Mouse (Mus musculus): Measurements from ENCODE around the gene Gpr179. TPM values are rescaled to one million over a fixed set of nuclear protein-coding genes. Genes with fewer than 3 reads are reported as not detected.
"Not testable (repeated sequence)": the region's sequence is repeated elsewhere in the genome, so short reads cannot be mapped to it uniquely, and the experiment has no call there.

Gene Gpr179
- total RNA-seq, 1 experiment from 2014 or later, result 3.3 TPM

DNA sequence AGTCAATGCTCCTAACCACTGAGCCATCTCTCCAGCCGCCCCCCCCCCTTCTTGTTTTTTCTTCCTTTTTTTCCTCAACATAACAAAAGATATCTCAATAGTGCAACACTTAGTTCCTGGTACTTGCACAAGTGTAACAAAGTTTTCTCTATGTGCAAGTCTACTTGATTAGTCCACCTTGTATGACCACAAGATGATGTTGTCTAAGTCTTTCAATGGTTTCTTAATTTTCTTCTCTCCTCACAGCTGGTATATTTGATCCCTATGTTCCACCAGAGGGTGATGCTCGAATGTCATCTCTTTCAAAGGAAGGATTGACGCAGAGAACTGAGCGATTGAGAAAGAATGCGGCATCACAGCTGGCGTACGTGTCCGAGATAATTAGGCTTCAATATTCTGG lies 30.7 kb downstream of the Gpr179 start:
- DNase-seq, result no peak

DNA sequence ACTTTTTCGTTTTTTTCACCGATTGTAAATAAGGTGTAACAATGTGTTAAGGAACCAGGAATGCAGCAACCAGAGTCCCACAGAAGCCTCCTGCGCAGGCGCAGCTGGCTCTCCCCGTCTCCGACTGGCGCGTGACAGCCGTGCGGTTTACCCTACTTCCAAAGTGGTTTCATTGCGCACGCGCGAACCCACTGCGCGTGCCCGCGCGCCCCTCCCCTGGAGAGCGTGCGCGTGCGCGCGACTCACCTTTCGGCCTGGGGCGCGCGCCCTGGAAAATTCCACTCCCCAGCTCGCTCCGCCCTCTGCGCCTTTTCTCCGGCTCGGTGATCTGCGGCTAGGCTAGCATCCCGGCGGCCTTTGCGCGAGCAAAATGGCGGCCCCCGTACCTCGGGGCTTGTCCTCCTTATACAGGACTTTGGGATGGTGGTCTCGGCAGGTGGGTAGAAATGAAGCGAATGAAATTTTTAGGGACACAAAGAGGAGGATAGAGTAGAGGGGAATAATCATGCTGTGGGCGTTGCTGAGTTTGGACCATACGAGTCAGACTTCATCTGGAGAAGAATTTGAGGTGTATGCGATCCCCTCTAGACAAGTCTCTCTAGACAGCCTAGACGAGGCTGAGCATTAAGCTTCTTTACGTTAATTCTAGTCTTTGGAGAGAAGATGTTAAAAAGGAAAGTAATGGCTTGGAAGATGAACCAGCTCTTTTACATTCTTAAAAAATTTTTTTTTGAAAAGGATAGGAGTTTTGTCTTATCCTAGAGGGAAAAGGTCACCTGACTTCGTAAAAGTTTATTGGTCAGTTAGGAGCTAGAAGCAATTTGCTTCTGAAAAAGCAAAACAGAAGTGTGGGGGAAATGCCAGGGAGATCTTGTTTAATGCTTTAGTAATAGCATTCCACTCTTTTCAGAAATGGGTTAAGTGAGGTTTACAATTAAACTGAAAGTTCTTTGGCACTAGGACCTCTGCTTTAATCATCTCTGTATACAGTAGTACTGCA lies 36.1 kb downstream of the Gpr179 start, which contains the start of gene Mrpl45:
Mrpl45 (plus strand) TSS at position 213 of the 1,000 bp plus-strand sequence.
- peak; percentile 99 for DNase-seq

DNA sequence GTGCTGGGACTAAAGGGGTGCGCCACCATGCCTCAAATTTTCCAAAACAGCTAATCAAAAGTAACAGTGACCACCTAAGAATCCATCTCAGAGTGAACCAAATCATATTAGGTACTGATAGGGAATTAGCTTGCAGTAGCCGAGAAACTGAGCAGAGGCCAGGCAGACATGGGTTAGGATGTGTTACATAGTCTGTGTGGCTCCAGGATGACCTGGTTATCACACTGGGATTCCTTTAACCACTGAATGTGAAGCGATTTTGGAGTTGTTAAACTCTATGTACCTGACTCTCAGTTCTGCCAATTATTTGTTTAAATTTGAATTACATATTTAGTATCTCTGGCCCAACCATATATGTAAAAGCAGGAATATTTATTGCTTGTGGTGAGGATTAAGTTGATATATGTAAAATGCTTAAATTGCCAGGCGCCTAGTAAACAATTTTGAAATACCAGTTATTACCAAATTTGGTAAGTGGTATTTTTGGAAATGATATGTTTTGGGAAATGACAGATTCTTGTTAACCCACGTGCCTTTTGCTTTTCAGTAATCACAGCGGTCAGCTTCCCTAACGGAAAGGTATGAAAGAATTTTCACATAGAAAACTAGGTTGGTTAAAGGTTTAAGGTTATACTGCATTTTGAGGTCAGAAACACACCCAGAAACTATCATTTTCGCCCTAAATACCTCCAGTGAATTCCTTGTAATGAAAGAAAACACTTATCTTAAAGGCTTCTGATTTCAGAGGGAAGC lies 37.0 kb downstream of the Gpr179 start:
- no peak for DNase-seq

DNA sequence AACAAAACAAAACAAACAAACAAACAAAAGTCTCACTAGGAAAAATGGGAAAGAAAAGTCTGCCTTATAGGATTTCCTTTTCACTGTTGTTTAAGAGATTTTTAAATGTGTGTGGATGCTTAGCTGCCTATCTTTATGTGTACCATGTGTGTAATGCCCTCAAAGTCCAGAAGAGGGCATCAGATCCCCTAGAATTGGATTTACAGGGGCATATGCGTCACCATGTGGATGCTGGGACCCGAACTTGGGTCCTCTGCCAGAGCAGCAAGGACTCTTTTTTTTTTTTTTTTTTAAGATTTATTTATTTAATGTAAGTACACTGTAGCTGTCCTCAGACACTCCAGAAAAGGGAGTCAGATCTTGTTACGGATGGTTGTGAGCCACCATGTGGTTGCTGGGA lies 37.8 kb downstream of the Gpr179 start:
- peak; percentile 29 for DNase-seq

DNA sequence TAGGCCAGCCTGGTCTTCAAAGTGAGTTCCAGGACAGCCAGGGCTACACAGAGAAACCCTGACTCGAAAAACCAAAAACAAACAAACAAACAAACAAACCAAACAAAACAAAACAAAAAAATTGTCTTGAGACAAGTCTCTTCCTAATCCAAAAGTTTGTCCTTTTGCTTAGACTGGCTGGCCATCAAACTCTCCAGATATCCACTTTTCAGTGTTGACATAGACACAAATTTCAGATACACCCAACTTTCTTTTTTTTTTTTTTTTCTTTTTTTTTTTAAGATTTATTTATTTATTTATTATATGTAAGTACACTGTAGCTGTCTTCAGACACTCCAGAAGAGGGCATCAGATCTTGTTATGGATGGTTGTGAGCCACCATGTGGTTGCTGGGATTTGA lies 39.0 kb downstream of the Gpr179 start:
- DNase-seq, result not testable (repeated sequence)

DNA sequence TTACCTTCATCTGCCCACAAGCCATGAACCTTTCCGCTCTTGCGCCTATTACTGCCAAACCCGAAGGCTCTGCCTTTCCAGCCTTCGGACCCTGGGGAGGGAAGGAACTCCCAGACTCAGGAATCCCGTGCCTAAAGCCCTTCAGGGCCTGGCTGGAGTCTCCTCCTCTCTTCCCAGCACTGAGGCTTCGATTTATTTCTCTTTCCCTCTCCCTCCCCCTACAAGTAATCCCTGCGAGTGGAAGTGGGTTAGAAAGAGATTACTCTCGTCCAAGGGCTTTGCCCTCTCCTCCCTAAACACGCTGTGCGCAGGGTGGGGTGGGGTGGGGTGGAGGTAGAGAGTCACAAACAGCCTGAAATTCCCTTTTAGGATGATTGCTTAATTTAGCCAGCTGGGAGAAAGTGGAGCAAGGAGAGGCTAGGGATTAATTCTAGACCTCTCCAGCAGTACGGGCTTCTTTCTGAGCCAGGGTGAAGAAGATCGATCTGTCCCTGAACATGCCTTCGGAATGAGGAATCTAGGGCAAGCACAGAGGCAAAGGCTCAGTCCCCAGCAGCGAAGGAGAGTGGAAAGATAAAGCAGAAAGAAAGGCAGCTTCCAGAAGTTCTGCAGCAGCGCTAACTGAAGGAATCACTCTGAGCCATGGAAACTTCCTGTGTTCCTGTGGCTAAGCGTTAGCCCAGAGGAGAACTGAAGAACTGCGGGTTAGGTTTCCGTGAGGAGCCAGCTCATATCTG lies 40.8 kb downstream of the Gpr179 start:
- peak; percentile 33 for DNase-seq

DNA sequence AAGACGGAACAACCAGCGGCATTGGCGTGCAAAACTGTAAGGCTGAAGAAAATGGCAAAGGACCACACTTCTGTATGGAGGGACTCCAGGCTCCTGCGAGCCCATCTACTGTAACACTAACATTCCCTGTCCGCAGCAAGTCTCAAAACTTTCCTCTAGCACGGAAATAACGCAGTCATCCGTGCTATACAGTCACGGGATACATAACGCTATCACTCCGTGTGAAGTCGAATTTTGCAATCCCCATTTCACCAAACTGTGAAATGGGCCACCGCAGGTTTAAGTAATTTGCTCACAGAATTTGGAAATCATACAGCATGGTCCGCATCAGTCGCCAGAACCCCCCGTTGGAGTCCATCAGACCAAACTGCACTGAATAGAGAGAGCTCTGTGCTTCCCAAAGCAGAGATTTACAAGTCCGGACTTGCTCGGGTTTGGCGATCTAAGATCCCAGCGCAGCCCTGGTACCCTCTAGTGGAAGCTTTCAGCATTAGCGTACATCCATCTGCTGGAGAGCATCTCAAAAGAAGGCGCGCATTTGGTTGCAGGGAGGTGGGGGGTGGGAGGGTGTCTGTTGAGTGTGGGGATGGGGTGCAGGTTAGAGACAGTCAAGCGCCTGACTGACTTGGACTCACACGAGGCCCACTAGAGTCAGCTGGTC lies 41.8 kb downstream of the Gpr179 start:
- peak; percentile 87 for DNase-seq

DNA sequence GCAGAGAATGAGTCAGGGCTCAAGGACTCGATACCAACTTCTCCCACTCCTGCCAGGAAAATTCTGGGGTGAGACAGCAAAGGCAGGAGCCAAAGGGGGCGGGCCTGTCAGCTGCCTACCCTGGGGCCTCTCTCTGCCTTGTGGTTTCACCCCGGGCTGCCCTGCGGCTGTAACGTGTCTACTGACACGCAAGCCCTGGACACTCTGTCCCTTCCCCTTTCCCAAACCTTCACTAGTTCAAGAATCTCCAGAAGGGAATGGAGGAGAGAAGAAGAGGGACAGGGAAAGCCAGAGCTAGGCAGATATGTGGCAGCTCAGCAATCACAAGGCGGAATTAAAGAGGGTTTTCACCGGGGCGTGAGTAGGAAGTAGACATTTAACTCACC lies 42.4 kb downstream of the Gpr179 start:
- peak; percentile 93 for DNase-seq

DNA sequence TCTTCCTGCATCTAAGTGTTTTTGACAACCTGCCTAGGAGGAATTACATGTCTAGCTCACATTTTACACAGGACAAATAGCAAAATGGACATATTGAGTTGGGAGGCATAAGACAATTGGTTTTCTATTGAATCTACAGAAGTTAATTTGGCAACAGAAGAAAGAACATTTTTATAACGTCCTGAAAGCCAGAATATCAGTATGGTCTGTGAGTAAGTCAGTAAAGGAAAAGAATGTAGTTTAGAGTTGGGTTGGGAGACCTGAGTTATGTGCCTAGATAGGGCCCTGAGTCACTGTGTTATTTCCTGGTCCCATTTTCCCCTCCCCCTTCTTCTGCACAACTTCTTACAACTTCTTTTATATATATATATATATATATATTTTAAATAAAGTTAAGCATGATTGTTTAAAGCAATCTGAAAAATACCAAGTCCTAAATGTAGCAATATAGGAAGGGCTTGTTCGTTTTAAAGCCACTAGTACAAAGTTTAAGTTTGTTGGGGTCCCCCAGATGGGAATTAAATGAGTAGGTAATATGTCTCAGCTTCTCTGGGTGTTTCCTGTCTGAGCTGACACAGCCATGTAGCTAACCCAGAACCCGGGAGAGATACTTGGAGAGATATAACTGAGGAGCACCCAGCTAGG lies 42.9 kb downstream of the Gpr179 start:
- no peak for DNase-seq

DNA sequence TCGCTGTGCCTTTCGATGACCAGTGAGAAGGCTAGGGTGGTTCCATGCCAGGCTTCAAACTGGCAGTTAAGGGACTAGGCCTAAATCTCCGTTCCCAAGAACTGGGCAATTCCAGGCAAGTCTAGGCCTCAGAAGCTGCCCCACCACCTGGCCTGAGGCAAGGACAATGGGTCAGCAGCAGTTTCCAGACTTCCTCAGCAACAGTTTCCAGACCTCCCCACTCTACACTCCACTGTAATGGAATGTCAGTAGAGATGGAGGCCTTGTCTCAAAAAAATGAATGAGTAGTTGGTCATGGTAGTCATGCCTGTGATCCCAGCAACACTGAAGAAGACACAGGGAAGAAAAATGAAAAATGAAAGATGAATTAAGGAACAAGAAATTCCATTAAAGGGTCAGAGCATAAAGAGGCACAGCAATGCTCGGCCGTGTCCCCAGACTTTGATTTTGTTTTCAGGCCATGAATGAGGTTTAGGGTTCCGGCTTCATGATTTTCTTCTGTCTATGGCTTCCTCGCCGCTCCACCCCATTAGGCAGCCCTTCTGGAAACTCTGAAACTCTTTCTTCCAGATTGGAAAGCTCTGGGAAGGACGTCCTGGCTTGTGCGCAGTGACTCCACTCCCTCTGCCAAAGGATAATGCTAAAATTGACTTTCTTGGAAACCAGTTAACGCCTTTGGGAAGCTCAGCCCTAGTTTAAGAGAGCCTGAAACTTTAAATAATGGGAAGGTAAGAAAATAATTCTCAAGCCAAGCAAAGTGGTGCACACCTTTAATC lies 44.4 kb downstream of the Gpr179 start:
- no peak for DNase-seq

DNA sequence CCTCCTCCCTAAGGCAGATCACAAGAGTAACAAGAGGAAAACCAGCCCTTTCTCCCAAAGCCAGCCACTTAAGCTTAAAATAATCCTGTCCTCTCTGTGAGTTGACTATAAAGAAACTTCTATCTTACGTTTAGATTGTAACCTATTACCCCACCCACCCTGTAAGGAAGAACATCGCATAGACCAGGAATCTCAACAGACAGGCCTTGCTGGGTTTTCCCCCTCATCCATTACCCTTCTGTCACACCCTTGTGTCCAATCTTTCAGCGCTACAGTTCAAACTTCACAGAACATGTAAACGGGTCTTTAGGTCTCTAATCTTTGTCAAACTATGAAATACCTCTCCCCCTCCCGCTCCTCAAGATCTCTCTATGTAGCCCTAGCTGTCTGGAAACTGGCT lies 47.2 kb downstream of the Gpr179 start:
- DNase-seq, result no peak

DNA sequence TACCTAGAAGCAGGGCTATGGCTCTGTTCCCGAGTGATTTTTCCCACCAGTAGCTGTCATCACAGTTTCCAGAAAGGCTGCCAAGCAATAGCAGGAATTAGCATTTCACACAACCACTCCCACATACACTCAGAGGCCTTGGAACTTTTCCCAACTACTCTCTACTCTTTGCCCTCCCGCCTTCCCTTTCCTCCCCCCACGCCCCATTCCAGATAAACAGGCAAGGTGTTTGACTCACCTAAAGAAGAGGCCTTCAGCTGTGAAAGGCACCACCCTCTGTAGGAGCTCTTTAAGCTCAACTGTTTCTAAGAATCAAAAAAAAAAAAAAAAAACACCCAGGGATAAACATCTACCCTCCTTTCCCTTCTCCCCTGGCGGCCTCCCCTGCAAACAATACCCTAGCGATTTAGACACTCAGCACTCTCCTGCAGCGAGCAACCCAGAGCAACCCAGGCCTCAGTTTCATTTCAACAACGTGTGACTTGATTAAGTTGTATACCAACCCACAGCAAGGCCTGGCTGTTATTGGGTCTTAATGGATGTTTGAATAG lies 49.6 kb downstream of the Gpr179 start:
- peak; percentile 58 for DNase-seq

DNA sequence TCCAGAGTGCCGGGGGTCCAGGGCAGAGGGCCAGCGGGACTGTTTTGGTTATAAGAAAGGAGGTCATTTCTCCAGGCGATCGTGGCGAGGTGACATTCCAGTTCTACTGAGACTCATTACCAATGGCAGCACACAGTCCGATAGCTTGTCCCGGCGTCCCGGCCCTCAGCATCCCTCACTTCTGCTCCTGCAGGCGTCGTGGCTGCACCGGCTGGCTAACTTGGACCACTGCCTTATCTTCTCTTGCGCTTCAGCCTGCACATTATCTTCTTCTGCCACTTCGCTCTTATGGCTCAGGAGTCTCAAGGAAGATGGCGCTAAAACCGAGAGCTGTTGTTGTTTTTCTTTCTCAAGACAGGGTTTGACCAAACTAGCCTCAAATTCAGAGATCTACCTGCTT lies 50.5 kb downstream of the Gpr179 start:
- no peak for DNase-seq

DNA sequence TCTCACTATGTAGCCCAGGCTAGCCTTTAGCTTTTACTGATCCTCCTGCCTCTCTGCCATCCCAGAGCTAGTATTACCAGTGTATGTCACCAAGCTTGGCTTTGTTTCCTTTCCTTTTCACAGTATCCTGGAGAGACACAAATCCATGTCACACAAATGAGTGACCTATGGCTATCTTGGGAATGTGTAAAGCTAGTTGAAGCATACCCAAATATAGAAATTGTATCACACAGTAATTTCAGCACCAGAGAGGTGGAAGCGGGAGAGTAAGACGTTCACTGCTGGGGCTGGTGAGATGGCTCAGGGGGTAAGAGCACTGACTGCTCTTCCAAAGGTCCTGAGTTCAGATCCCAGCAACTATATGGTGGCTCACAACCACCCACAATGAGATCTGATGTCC lies 51.9 kb downstream of the Gpr179 start:
- no peak for DNase-seq

DNA sequence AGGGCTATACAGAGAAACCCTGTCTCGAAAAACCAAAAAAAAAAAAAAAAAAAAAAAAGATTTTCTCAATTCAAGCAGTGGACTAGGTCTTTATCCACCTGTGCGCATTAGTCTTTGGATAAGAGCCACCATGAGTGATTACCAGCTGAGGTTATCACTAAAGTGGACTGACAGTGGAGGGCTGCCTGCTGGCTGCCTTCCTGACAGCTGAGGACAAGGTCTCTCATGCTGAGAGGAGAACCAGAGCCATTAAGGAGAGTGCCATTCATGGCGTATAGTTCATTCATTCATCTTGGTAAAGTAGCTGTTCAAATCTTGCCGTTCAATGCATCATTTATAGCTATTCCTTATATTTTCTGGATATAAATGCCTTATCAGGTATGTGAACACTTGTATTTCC lies 55.3 kb downstream of the Gpr179 start:
- no peak for DNase-seq

DNA sequence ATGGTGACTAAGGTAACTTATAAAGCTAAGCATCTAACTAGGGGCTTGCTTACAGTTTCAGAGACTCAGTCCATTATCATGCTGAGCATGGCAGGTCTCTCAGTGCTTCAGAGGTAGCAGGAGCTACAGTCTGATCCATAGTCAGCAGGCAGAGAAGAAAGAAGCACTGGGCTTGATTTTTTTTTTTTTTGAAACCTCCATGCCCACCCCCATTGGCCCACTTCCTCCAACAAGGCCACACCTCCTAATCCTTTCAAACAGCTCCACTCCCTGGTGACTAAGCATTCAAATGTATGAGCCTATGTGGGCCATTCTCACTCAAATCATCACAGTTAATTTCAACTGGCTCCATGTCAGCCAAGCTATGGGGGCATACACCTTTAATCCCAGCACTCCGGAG lies 59.1 kb downstream of the Gpr179 start:
- no peak for DNase-seq

DNA sequence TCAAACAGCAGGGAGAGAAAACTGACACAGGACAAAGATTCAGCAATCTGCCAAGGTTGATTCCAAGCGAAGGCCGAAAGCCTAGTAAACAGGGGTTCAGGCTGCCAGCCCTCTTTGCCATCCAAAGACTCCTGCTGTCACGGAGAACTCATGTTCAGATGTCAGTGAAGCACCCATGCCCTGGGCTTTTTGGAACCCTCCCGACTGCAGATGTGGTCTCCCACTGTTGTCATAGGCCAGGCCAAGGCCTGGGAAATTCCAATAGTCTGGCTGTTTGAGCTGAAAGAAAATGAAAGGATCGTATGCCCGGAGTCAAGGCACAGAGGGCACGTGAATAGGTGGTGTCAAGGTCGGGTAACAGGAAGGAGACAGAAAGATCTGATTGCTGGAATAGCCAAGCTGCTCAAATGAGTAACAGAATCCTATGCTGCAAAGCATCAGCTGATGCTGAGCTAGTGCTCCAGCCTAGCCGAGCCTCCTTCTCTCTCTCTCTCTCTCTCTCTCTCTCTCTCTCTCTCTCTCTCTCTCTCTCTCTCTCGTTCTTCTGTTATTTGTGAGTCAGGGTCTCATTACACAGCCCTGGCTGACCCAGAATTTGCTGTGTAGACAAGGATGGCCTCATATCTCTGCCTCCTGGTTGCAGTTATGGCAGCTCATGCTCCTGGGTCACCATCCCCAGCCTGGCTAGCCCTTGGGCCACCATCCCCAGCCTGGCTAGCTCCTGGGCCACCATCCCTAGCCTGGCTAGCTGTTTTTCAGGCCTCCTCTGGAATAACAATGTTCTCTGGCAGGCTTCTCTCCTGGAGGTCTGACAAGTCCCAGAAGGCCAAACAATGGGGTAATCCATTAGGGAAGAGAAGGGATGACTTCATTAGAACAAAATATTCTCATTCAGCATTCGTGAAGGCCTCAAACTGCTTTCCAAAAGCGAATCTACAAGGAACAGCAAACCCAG lies 62.3 kb downstream of the Gpr179 start:
- DNase-seq, result peak; percentile 58

DNA sequence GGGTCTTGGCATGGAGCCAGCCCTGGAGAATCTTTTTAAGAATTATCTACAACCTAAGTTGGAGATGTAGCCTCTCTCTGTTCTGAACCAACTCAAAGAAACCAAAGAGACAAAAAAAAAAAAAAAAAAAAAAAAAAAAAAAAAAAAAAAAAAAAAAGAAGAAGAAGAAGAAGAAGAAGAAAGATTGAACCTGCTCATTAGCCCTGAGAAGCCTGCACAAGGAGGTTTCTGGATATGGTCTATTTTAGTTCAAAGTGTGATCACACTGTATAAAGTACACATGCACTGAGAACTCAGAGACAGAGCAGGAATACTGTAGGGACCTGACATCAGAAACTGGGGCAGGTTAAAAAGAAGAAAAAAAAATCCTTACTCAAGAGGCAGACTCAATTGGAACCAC lies 64.2 kb downstream of the Gpr179 start:
- no peak for DNase-seq

DNA sequence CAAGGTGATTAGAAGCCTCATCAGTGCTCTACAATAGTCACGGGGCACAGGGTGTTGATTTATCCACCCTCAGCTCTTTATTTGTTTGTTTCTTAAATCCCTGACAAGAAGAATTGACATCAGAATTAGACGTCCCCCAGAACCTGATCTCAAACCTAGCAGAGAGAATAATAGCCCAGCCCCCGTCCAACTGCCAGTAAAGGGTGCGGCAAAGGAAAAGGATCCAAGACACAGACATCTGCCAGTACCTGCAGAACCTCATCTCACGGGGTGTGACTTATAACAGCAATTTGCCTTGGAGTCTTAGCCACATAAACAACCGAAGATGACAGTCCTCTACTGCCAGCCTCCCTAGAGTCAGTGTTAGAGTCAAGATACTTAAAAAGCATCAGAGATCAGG lies 64.9 kb downstream of the Gpr179 start:
- no peak for DNase-seq

Measured in adrenal gland, postnatal 14 days (tissue).